Mouse (Mus musculus): ENCODE measurements around the gene Cdc45. TPM values are rescaled to one million over a fixed set of nuclear protein-coding genes. Genes with fewer than 3 reads are reported as not detected.
A peak's percentile ranks its signal among the peaks of the same experiment; 100 is the strongest.
"Not testable (repeated sequence)": the region's sequence is repeated elsewhere in the genome, so short reads cannot be mapped to it uniquely, and the experiment has no call there.

Cdc45 gene
- total and polyA plus RNA-seq, 3 experiments: 87.4 to 90.2 TPM; not detected in 1

- peak; percentile 76 for TF ChIP-seq RAD21 (IDR thresholded peaks at IDR 0.05; ENCODE audit: low read depth, low read length)
- TF ChIP-seq TAL1 (IDR thresholded peaks at IDR 0.05; ENCODE audit: low read length): no peak
- TF ChIP-seq E2F4 (IDR thresholded peaks at IDR 0.05; ENCODE audit: borderline replicate concordance, low read depth, low read length): no peak
- no peak for TF ChIP-seq MAFK (IDR thresholded peaks at IDR 0.05; ENCODE audit: borderline replicate concordance, low read depth, low read length)
- TF ChIP-seq POLR2AphosphoS5 (IDR thresholded peaks at IDR 0.05; ENCODE audit: borderline replicate concordance, low read depth, low read length): no peak
- TF ChIP-seq TBP (IDR thresholded peaks at IDR 0.05; ENCODE audit: low read depth, low read length): no peak
- no peak for TF ChIP-seq MEF2A (IDR thresholded peaks at IDR 0.05; ENCODE audit: extremely low read depth, insufficient replicate concordance, low read depth, low read length, poor library complexity, severe bottlenecking)
- TF ChIP-seq JUND (IDR thresholded peaks at IDR 0.05; ENCODE audit: low read depth, low read length): no peak
- no peak for TF ChIP-seq GABPA (IDR thresholded peaks at IDR 0.05; ENCODE audit: low read depth, low read length)
- no peak for TF ChIP-seq POLR2AphosphoS2 (IDR thresholded peaks at IDR 0.05; ENCODE audit: low read length)
- peak; percentile 18 to 84 (median 57); a peak in 5 of 6 replicates for TF ChIP-seq CTCF (IDR thresholded peaks at IDR 0.05 in 2 of 3, conservative IDR thresholded peaks at IDR 0.05 in 1 of 3; ENCODE audit: control insufficient read depth in 1 of 3, insufficient read depth in 1 of 3, low read depth in 2 of 3, low read length in 3 of 3, poor library complexity in 1 of 3, severe bottlenecking in 1 of 3)
- TF ChIP-seq UBTF (IDR thresholded peaks at IDR 0.05; ENCODE audit: borderline replicate concordance, insufficient read depth, low read depth, low read length): no peak
- no peak for TF ChIP-seq TCF12 (IDR thresholded peaks at IDR 0.05; ENCODE audit: low read depth, low read length)
- TF ChIP-seq MAX (IDR thresholded peaks at IDR 0.05; ENCODE audit: low read length): no peak
- no peak for TF ChIP-seq ZKSCAN1 (IDR thresholded peaks at IDR 0.05; ENCODE audit: low read depth, low read length)
- no peak for TF ChIP-seq ETS1 (IDR thresholded peaks at IDR 0.05; ENCODE audit: low read depth, low read length)
- no peak for TF ChIP-seq MYC (IDR thresholded peaks at IDR 0.05; ENCODE audit: low read depth, low read length)
- no peak for TF ChIP-seq RCOR1 (IDR thresholded peaks at IDR 0.05; ENCODE audit: low read depth, low read length)
- TF ChIP-seq POLR2A (IDR thresholded peaks at IDR 0.05; ENCODE audit: control insufficient read depth in 1 of 2, insufficient read depth in 1 of 2, low read depth in 1 of 2, low read length in 2 of 2, poor library complexity in 1 of 2): no peak
Measured at GRCm38 (mm10) chr16:18858551-18858950, 46.8 kb upstream of the Cdc45 start (continued).

GRCm38 (mm10) chr16:18849521-18850190, 37.9 kb upstream of the Cdc45 start:
- not testable (repeated sequence) for H3K36me3 ChIP-seq (ENCODE audit: control insufficient read depth in 1 of 2, insufficient read depth in 2 of 2, low read length in 2 of 2); H3K4me3 ChIP-seq (ENCODE audit: control insufficient read depth in 1 of 2, insufficient read depth in 1 of 2, low read depth in 2 of 2, low read length in 2 of 2); H3K9me3 ChIP-seq (replicated peaks; ENCODE audit: insufficient read depth, low read length); H3K79me2 ChIP-seq (ENCODE audit: control insufficient read depth, insufficient read depth, low read length, poor library complexity); H3K9ac ChIP-seq (ENCODE audit: control insufficient read depth, low read depth, low read length, poor library complexity, severe bottlenecking); H3K27me3 ChIP-seq (ENCODE audit: control insufficient read depth in 1 of 2, insufficient read depth in 2 of 2, low read length in 2 of 2); DNase-seq (ENCODE audit: low read depth, low spot score); H3K27ac ChIP-seq (ENCODE audit: control insufficient read depth, low read depth, low read length); H3K4me1 ChIP-seq (ENCODE audit: control insufficient read depth in 1 of 2, insufficient read depth in 2 of 2, low read length in 2 of 2)
